Mouse (Mus musculus) bone marrow macrophage, adult 2 months (primary cell): ENCODE measurements around the gene Slc25a16. TPM values are rescaled to one million over a fixed set of nuclear protein-coding genes. Genes with fewer than 3 reads are reported as not detected.
A peak's percentile ranks its signal among the peaks of the same experiment; 100 is the strongest.

Experiments used
- H3K27ac ChIP-seq: 2 replicates; pipeline ENCODE4 v1.5.1; 2012; ENCODE audit warnings: low read depth, low read length; ENCODE audit not compliant: insufficient read depth
- H3K4me1 ChIP-seq: 2 replicates; pipeline ENCODE4 v1.6.1; 2012; ENCODE audit warnings: low read length; ENCODE audit not compliant: control insufficient read depth, insufficient read depth
- H3K4me3 ChIP-seq: 2 replicates; pipeline ENCODE4 v1.5.1; 2012; ENCODE audit warnings: mild to moderate bottlenecking, low read length, moderate library complexity; ENCODE audit not compliant: insufficient read depth
- CTCF ChIP-seq: IDR thresholded peaks from 2 replicates; pipeline ENCODE4 v1.5.1; 2012; ENCODE audit warnings: low read depth, mild to moderate bottlenecking, low read length, moderate library complexity
- POLR2A ChIP-seq: IDR thresholded peaks from 2 replicates; pipeline ENCODE4 v1.6.1; 2012; ENCODE audit warnings: mild to moderate bottlenecking, low read depth, low read length, borderline replicate concordance
- polyA plus RNA-seq: library from polyadenylated mRNA; stranded (reverse); fragments of >200 nt; gene quantifications from 2 replicates; pipeline ENCODE4 v1.2.4, GENCODE M21; 2012; ENCODE audit not compliant: missing spikeins, insufficient read depth, insufficient read length

Gene Slc25a16
- polyA plus RNA-seq, 1 experiment = 15.1 TPM

DNA sequence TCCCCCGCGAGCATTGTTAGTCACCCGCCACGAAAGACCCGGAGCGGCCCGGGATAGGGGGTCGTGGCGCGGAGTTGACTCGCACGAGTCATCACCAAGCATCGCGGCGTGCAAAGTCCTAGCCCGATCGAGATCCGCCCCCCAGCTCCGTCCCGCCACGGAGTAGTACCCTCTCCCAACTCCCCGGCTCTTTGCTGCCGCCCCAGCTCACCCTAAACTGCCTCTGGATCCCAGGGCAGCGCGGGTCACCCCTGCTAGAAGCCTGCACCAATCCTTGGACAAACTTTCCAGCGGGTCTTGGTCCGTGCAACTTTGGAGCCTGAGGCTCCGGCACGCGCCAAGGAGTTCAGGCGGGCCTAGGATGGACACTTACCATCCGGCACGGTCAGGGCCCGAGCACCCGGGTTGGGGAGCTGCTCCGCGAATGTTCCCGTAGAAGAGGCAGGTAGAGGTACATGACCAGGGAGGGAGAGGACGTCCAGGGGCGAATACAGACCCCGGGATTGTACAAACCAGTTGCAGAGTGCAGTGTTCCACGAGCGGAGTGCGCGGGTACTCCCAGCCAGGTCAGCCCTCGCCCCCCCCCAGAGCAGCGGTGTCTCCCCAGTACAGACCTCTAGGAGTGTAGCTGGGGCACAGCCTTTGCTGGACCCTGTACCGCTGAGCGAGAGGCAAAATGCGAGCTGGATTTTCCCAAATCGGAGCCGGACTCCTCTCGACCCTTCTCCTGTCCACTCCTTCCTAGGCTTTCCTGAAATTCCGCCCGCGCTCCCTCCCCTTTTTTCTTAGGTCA is 33.4 kb upstream of the Slc25a16 start:
- peak overlapping the region; percentile 54 for H3K4me3 ChIP-seq
- TF ChIP-seq POLR2A = no peak
- TF ChIP-seq CTCF = no peak

GRCm38 (mm10) chr10:62891025-62891424 is 29.4 kb upstream of the Slc25a16 start:
- peaks cover 8% of the 10 kb centered on the region for H3K4me1 ChIP-seq
- TF ChIP-seq CTCF = no peak
- no peak for TF ChIP-seq POLR2A
- no peak overlapping the region for H3K4me3 ChIP-seq
- no peak overlapping the region for H3K27ac ChIP-seq

More for the DNA sequence above, 33.4 kb upstream of the Slc25a16 start:
- Histone ChIP-seq H3K27ac (no peak overlapping the region), H3K4me1 (0 out of 2 replicates have a peak, but pooled peaks cover 2% of the 10 kb centered on the region)

DNA sequence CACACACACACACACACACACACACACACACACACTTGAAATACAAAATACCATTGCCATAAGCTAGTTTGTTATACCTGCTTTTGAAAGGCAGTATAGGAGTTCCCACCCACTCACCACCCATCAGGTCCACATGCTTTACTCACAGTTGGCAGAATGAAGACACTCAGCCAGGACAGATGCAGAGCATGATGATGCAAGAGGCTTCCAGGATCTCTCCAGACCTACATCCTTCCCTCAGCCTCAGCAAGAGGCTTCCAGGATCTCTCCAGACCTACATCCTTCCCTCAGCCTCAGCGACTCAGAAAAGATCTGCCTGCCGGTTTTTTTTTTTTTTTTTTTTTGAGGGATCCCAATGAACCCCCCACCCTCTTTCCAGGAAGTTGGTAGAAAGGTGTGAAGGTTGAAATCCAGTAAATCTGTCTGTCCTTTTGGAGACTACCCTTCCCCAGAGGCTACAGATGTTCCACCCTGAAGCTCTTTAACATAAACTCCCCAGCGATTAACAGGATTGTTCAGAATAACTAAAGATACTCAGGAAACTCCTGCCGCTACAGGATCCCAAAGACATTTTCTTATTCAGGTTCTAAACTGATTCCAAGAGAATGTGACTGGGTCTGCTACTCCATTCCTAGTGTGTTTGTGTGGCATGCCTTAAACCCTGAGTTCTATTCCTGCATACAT is 27.7 kb upstream of the Slc25a16 start:
- H3K27ac ChIP-seq = no peak overlapping the region
- no peak overlapping the region for H3K4me3 ChIP-seq
- TF ChIP-seq CTCF = no peak
- no peak for TF ChIP-seq POLR2A
- H3K4me1 ChIP-seq = peaks cover 10% of the 10 kb centered on the region

DNA sequence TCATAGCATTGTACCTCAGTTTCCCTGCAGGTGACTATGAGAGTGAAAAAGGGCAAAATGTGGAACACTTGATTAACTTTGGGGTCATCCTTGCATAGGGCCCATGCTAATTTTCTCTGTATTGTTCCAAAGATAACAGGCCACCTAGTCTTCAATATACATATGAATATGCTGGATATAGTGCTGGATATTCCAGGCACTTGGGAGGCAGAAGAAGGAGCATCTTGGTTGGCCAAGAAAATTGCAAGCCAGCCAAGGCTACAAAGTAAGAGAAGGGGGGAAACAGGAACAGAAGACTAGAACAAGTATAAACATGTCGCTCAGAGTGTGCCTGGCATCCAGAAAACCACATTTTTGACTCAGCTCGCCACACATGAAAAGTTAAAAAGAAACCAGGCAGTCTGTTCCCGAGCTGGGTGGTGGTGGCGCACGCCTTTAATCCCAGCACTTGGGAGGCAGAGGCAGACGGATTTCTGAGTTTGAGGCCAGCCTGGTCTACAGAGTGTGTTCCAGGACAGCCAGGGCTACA is 27.0 kb upstream of the Slc25a16 start:
- no peak for TF ChIP-seq CTCF
- TF ChIP-seq POLR2A = no peak
- peaks cover 10% of the 10 kb centered on the region for H3K4me1 ChIP-seq
- H3K4me3 ChIP-seq = no peak overlapping the region
- H3K27ac ChIP-seq = no peak overlapping the region

DNA sequence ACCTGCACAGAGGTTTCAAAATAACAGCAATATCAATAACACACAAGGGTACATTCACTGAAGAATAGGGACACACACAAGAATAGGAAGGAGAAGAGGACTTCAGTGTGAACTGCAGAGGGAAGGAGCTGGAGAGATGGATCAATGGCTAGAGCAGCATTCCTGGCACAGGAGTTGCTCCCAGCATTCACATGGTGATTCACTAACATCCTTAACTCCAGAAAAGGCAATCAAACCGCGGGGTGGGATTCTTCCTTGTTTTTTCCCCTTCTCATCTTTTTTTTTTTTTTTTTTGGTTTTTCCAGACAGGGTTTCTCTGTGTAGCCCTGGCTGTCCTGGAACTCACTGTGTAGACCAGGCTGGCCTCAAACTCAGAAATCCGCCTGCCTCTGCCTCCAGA is 26.0 kb upstream of the Slc25a16 start:
- Histone ChIP-seq H3K4me3 (no peak overlapping the region), H3K4me1 (peaks cover 10% of the 10 kb centered on the region), H3K27ac (no peak overlapping the region)
- no peak for TF ChIP-seq POLR2A
- no peak for TF ChIP-seq CTCF

DNA sequence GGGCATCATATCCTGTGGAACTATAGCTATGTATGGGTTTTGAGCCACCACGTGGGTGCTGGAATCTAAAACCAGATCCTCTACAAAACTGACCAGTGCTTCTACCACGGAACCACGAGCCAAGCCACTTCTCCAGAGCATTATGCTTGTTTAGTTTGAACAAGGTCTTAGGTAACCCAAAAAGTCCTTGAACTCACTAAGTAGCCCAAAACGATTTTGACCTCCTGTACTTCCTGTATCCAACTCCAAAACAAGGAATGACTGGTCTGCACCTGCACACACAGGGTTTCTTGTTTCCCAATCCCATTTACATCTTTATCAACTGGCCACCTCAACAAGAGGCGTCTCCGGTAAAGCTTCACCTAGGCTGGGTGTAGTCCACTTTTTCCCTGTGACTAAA is 25.0 kb upstream of the Slc25a16 start:
- Histone ChIP-seq H3K27ac (peak overlapping the region; percentile 56), H3K4me1 (peaks cover 10% of the 10 kb centered on the region), H3K4me3 (no peak overlapping the region)
- TF ChIP-seq POLR2A = no peak
- TF ChIP-seq CTCF = no peak

- Histone ChIP-seq H3K4me1 (peaks cover 10% of the 10 kb centered on the region), H3K27ac (no peak overlapping the region), H3K4me3 (no peak overlapping the region)
- TF ChIP-seq CTCF (no peak), POLR2A (no peak)
These were observed 24.4 kb upstream of the Slc25a16 start for GRCm38 (mm10) chr10:62896035-62896434.

DNA sequence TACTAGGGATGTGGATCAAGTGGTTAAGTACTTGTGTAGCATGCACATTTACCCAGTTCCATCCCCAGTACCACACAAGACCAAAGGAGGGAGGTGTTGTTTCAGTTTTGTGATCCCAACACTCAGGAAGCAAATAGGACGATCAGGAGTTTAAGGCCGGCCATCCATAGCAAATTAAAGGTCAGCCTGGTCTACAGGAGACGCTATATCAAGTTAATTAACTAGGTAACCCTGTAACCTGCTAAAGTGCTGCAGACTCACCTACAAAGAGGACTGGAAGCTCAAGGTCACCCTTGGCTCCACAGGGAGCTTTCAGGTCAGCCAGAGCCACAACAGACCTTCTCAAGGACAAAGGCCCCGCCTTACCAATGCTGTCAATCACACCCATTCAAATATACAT is 23.7 kb upstream of the Slc25a16 start:
- H3K4me3 ChIP-seq = no peak overlapping the region
- peaks cover 10% of the 10 kb centered on the region for H3K4me1 ChIP-seq
- TF ChIP-seq POLR2A = no peak
- TF ChIP-seq CTCF = no peak
- H3K27ac ChIP-seq = no peak overlapping the region

- TF ChIP-seq CTCF (no peak), POLR2A (no peak)
- Histone ChIP-seq H3K4me1 (peaks cover 10% of the 10 kb centered on the region), H3K4me3 (no peak overlapping the region), H3K27ac (no peak overlapping the region)
These were observed 23.0 kb upstream of the Slc25a16 start for GRCm38 (mm10) chr10:62897437-62897836.

DNA sequence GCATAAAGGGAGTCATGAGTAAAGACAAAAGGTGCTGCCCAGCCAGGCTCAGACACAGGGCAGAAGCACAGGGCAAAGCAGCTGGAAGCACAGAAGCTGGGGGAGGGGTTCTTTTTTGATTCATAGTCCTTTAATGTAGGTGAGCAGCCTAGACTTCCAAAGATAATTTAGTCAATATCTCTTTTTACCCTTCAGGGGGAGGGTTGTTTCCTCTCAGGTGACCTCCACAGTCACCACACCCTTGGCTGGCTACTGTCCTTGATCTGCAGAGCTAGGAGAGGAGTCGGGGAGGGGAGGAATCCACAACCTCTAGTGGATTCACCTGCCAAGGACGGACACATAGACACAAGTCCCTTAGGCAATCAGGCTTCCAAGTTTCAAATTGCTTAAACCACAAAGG is 22.4 kb upstream of the Slc25a16 start:
- H3K4me1 ChIP-seq = peaks cover 10% of the 10 kb centered on the region
- TF ChIP-seq POLR2A (no peak), CTCF (no peak)
- H3K4me3 ChIP-seq = no peak overlapping the region
- no peak overlapping the region for H3K27ac ChIP-seq
